ENCODE assay signal across 8 mouse cellular contexts in the genomic region with DNA sequence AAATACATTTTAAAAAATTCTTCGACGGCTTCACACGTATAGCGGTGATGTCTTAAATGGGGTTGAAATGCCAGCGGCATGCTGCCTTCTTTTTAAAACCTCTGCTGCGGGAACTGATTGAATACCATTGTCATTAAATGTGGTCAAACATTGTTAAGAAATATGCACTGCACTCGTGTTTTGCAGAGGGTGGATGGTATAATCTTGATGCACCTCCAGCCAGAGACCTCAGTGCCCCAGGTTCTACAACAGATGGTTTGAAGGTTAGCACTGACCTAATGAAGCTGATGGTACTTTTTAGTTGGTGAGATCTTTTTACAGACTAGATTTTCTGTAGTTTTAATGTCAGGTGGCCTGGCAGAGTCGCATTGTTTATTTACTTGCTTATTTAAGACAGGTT. TPM values are rescaled to one million over a fixed set of nuclear protein-coding genes. Genes with fewer than 3 reads are reported as not detected.
DNase-seq lines count a peak whose midpoint lies in the region; ATAC-seq and TF ChIP-seq lines count a peak whose summit lies in the region.

No protein-coding gene starts in this region.

- peak overlapping the region; percentile 80 for H3K4me3 ChIP-seq in kidney, postnatal 0 days (replicated peaks; ENCODE audit: low read depth, low read length)
- peak overlapping the region; percentile 97 for H3K4me3 ChIP-seq in embryonic facial prominence, embryonic 12.5 days
- peak overlapping the region; percentile 99 for H3K4me3 ChIP-seq in intestine, embryonic 14.5 days (ENCODE audit: low read depth, low read length)
- peak overlapping the region; percentile 100 for H3K4me3 ChIP-seq in myocyte

- H3K4me2 ChIP-seq in kidney, postnatal 0 days (ENCODE audit: low read length) = peak overlapping the region; percentile 82
- H3K4me2 ChIP-seq in embryonic facial prominence, embryonic 12.5 days (replicated peaks) = peak overlapping the region; percentile 92
- peak overlapping the region; percentile 62 for H3K4me2 ChIP-seq in intestine, embryonic 14.5 days (ENCODE audit: low read length)
- H3K4me2 ChIP-seq in myocyte (ENCODE audit: low read depth) = peak overlapping the region; percentile 91

- H3K9ac ChIP-seq in kidney, postnatal 0 days (ENCODE audit: low read depth, low read length) = peak overlapping the region; percentile 91
- H3K9ac ChIP-seq in embryonic facial prominence, embryonic 12.5 days = peak overlapping the region; percentile 99
- H3K9ac ChIP-seq in intestine, embryonic 14.5 days (ENCODE audit: low read length) = peak overlapping the region; percentile 98

- H3K79me2 ChIP-seq in myocyte (ENCODE audit: control insufficient read depth, insufficient read depth) = peaks cover 60% of the 10 kb centered on the region

- no peak for TF ChIP-seq POLR2A in myocyte (IDR thresholded peaks at IDR 0.05; ENCODE audit: insufficient read length, low read depth)

- DNase-seq in kidney, postnatal 0 days (ENCODE audit: low spot score) = no peak
- DNase-seq in kidney, postnatal 10 days = no peak
- no peak for DNase-seq in intestine, embryonic 14.5 days (ENCODE audit: low spot score)
- DNase-seq in Muller cell, postnatal 12 days (ENCODE audit: inconsistent ontology term) = no peak
- DNase-seq in urinary bladder, adult 2 months (ENCODE audit: low spot score) = no peak
- no peak for DNase-seq in gastrocnemius, adult 8-10 months (ENCODE audit: low spot score in 2 of 2)

- H3K9me3 ChIP-seq in kidney, postnatal 0 days (replicated peaks; ENCODE audit: low read length) = no peaks in the 10 kb centered on the region
- H3K9me3 ChIP-seq in embryonic facial prominence, embryonic 12.5 days = no peaks in the 10 kb centered on the region
- H3K9me3 ChIP-seq in intestine, embryonic 14.5 days (ENCODE audit: control insufficient read depth, low read length) = no peaks in the 10 kb centered on the region

- no peaks in the 10 kb centered on the region for H3K36me3 ChIP-seq in kidney, postnatal 0 days (ENCODE audit: insufficient read depth, low read length)
- no peaks in the 10 kb centered on the region for H3K36me3 ChIP-seq in embryonic facial prominence, embryonic 12.5 days
- H3K36me3 ChIP-seq in intestine, embryonic 14.5 days (ENCODE audit: control insufficient read depth, insufficient read depth, low read length) = no peaks in the 10 kb centered on the region
- no peaks in the 10 kb centered on the region for H3K36me3 ChIP-seq in myocyte (ENCODE audit: control insufficient read depth, insufficient read depth)

- H3K27ac ChIP-seq in kidney, postnatal 0 days = peak overlapping the region; percentile 99
- no peak overlapping the region for H3K27ac ChIP-seq in embryonic facial prominence, embryonic 12.5 days
- no peak overlapping the region for H3K27ac ChIP-seq in intestine, embryonic 14.5 days (ENCODE audit: low read depth)

- under 1% methylated on average over 8 of the region's 8 CpGs for WGBS in kidney, postnatal 0 days
- WGBS in embryonic facial prominence, embryonic 12.5 days = 1% methylated on average over 8 of the region's 8 CpGs
- whole genome bisulfite sequencing in intestine, embryonic 14.5 days = under 1% methylated on average over 8 of the region's 8 CpGs

- TF ChIP-seq CTCF in kidney, postnatal 0 days (IDR thresholded peaks at IDR 0.05; ENCODE audit: low read depth) = no peak

- ATAC-seq in kidney, postnatal 0 days (replicated peaks; ENCODE audit: low FRiP score, low read depth) = no peak
- ATAC-seq in embryonic facial prominence, embryonic 12.5 days (ENCODE audit: insufficient number of reproducible peaks, insufficient read depth, low FRiP score, low TSS enrichment) = no peak
- ATAC-seq in intestine, embryonic 14.5 days (replicated peaks; ENCODE audit: low FRiP score, low TSS enrichment, low read depth) = no peak

- H3ac ChIP-seq in myocyte (ENCODE audit: control insufficient read depth, insufficient read length) = peak overlapping the region; percentile 98

- H3K4me1 ChIP-seq in kidney, postnatal 0 days (replicated peaks; ENCODE audit: insufficient read depth, low read length) = peaks cover 18% of the 10 kb centered on the region
- peaks cover 20% of the 10 kb centered on the region for H3K4me1 ChIP-seq in embryonic facial prominence, embryonic 12.5 days
- H3K4me1 ChIP-seq in intestine, embryonic 14.5 days (replicated peaks; ENCODE audit: control insufficient read depth, insufficient read depth, low read length) = peaks cover 28% of the 10 kb centered on the region

- no peaks in the 10 kb centered on the region for H3K27me3 ChIP-seq in kidney, postnatal 0 days (ENCODE audit: insufficient read depth, low read length)
- no peaks in the 10 kb centered on the region for H3K27me3 ChIP-seq in embryonic facial prominence, embryonic 12.5 days
- no peaks in the 10 kb centered on the region for H3K27me3 ChIP-seq in intestine, embryonic 14.5 days (replicated peaks; ENCODE audit: control insufficient read depth, insufficient read depth, low read length)
- H3K27me3 ChIP-seq in myocyte (ENCODE audit: control insufficient read depth, insufficient read depth, insufficient read length) = no peaks in the 10 kb centered on the region

TF ChIP-seq in myocyte, 11 proteins besides CTCF, POLR2A, EP300 and RAD21:
- no peak for TF ChIP-seq CEBPB (IDR thresholded peaks at IDR 0.05; ENCODE audit: insufficient read depth, poor library complexity, severe bottlenecking)
- no peak for TF ChIP-seq MYOG (IDR thresholded peaks at IDR 0.05; ENCODE audit: control insufficient read depth in 1 of 3, insufficient read depth in 1 of 3, insufficient read length in 2 of 3, low read depth in 2 of 3)
- no peak for TF ChIP-seq USF1 (IDR thresholded peaks at IDR 0.05; ENCODE audit: low read depth)
- TF ChIP-seq REST (IDR thresholded peaks at IDR 0.05; ENCODE audit: insufficient read depth, insufficient read length) = no peak
- TF ChIP-seq MAX (IDR thresholded peaks at IDR 0.05; ENCODE audit: low read depth) = no peak
- no peak for TF ChIP-seq POLR2AphosphoS2 (IDR thresholded peaks at IDR 0.05; ENCODE audit: insufficient read length, low read depth)
- TF ChIP-seq SRF (IDR thresholded peaks at IDR 0.05; ENCODE audit: control insufficient read depth, insufficient read length, low read depth) = no peak
- TF ChIP-seq TCF3 (IDR thresholded peaks at IDR 0.05; ENCODE audit: insufficient read length, low read depth) = no peak
- TF ChIP-seq TCF12 (IDR thresholded peaks at IDR 0.05; ENCODE audit: insufficient read depth, poor library complexity, severe bottlenecking) = no peak

RNA-seq across cellular contexts. Expression of gene Msl2, which starts 1.8 kb away (rescaled TPM):
- polyA plus RNA-seq in kidney, postnatal 0 days (2015; fragmentation: Nextera tagmentation; extraction: Ambion mirVana) = 5.7 and 6.5 TPM in 2 replicates
- polyA plus RNA-seq in embryonic facial prominence, embryonic 12.5 days (2016; fragmentation: Nextera tagmentation; extraction: Ambion mirVana) = 9.8 and 10.4 TPM in 2 replicates
- 5.8 and 7.0 TPM in 2 replicates for polyA plus RNA-seq in intestine, embryonic 14.5 days (2014; fragmentation: Nextera tagmentation; extraction: Ambion mirVana)
- 8.6 TPM for polyA plus RNA-seq in myocyte (2012; fragmentation: generic; extraction: Trizol)
- polyA plus RNA-seq in urinary bladder, adult 2 months (2012; rRNA removed) = 18.5 and 24.3 TPM in 2 replicates
- 10 to 100 TPM; 26.3 to 30.8 (median 29.6) TPM for total RNA-seq in gastrocnemius, adult 8-10 months (2022)

RNA-seq across cellular contexts. Expression of gene Pccb, which starts 41.0 kb away (rescaled TPM):
- polyA plus RNA-seq in kidney, postnatal 0 days (2015; fragmentation: Nextera tagmentation; extraction: Ambion mirVana) = 42.0 and 48.5 TPM in 2 replicates
- 20.2 and 21.0 TPM in 2 replicates for polyA plus RNA-seq in embryonic facial prominence, embryonic 12.5 days (2016; fragmentation: Nextera tagmentation; extraction: Ambion mirVana)
- 24.7 and 26.4 TPM in 2 replicates for polyA plus RNA-seq in intestine, embryonic 14.5 days (2014; fragmentation: Nextera tagmentation; extraction: Ambion mirVana)
- polyA plus RNA-seq in myocyte (2012; fragmentation: generic; extraction: Trizol) = 46.8 TPM
- polyA plus RNA-seq in urinary bladder, adult 2 months (2012; rRNA removed) = 56.6 and 61.2 TPM in 2 replicates
- 10 to 100 TPM; 55.7 to 66.5 (median 62.8) TPM for total RNA-seq in gastrocnemius, adult 8-10 months (2022)
